Mouse (Mus musculus) CD4-positive, CD25-positive, alpha-beta regulatory T cell, adult 4 months (primary cell): Measurements from ENCODE around the gene Ctrc. TPM values are rescaled to one million over a fixed set of nuclear protein-coding genes. Genes with fewer than 3 reads are reported as not detected.

Experiments
- ATAC-seq: one replicate; pipeline ENCODE4 v1.8.0; 2017
- polyA plus RNA-seq, 2 experiments: library from polyadenylated mRNA; unstranded; fragments of 100-300 nt; shearing (Covaris generic); gene quantifications; one replicate each; pipeline ENCODE4 v1.2.1; 2017

The Ctrc gene
- polyA plus RNA-seq = not detected

- no peak for ATAC-seq
These were observed at the start of gene Ctrc for GRCm38 (mm10) chr4:141845999-141846398. TSS of gene Ctrc (minus strand) at chr4:141846359.

- ATAC-seq = no peak
These were observed 49.6 kb upstream of the Ctrc start for GRCm38 (mm10) chr4:141895772-141896171.

- no peak for ATAC-seq
These were observed 47.1 kb upstream of the Ctrc start for GRCm38 (mm10) chr4:141893157-141893784.

- no peak for ATAC-seq
These were observed 40.3 kb upstream of the Ctrc start for GRCm38 (mm10) chr4:141886385-141886968.

- ATAC-seq = no peak
These were observed 39.3 kb upstream of the Ctrc start for GRCm38 (mm10) chr4:141885451-141885850.

- no peak for ATAC-seq
These were observed 36.7 kb upstream of the Ctrc start for GRCm38 (mm10) chr4:141882858-141883257.

GRCm38 (mm10) chr4:141881950-141882349, 35.8 kb upstream of the Ctrc start:
- no peak for ATAC-seq

- no peak for ATAC-seq
These were observed 35.2 kb upstream of the Ctrc start for GRCm38 (mm10) chr4:141881289-141881914.

- ATAC-seq = no peak
These were observed 33.7 kb upstream of the Ctrc start for GRCm38 (mm10) chr4:141879875-141880274.

GRCm38 (mm10) chr4:141879074-141879473, 32.9 kb upstream of the Ctrc start:
- no peak for ATAC-seq

- ATAC-seq = no peak
These were observed 32.5 kb upstream of the Ctrc start for GRCm38 (mm10) chr4:141878621-141879020.

GRCm38 (mm10) chr4:141875481-141876108, 29.4 kb upstream of the Ctrc start:
- no peak for ATAC-seq

GRCm38 (mm10) chr4:141874601-141875460, 28.7 kb upstream of the Ctrc start, which contains the start of gene Efhd2:
TSS of gene Efhd2 (minus strand) at chr4:141874920.
- peak; percentile 98 for ATAC-seq

- ATAC-seq = peak; percentile 19
These were observed 28.0 kb upstream of the Ctrc start for GRCm38 (mm10) chr4:141874111-141874600.

GRCm38 (mm10) chr4:141872977-141873376, 26.8 kb upstream of the Ctrc start:
- no peak for ATAC-seq

- ATAC-seq = no peak
These were observed 25.8 kb upstream of the Ctrc start for GRCm38 (mm10) chr4:141871909-141872308.

- no peak for ATAC-seq
These were observed 25.2 kb upstream of the Ctrc start for GRCm38 (mm10) chr4:141871333-141871725.

- ATAC-seq = no peak
These were observed 24.6 kb upstream of the Ctrc start for GRCm38 (mm10) chr4:141870666-141871332.

- no peak for ATAC-seq
These were observed 23.5 kb upstream of the Ctrc start for GRCm38 (mm10) chr4:141869436-141870215.

GRCm38 (mm10) chr4:141868051-141868450, 21.9 kb upstream of the Ctrc start:
- no peak for ATAC-seq

GRCm38 (mm10) chr4:141867498-141867897, 21.3 kb upstream of the Ctrc start:
- ATAC-seq = no peak
